Mouse (Mus musculus) small intestine, adult 2 months (tissue): ENCODE results near the gene Mcm10.

Source experiments
- CTCF ChIP-seq: fragments of 200-500 bp; IDR thresholded peaks from 2 replicates; pipeline ENCODE4 v1.5.1; 2012; ENCODE audit warnings: low read depth, mild to moderate bottlenecking, control low read depth, inconsistent platforms, low read length, moderate library complexity, mixed read lengths; ENCODE audit not compliant: insufficient replicate concordance, insufficient read length; ENCODE audit errors: extremely low read depth
- POLR2A ChIP-seq: fragments of 200-500 bp; IDR thresholded peaks from 2 replicates; pipeline ENCODE4 v1.6.1; 2012; ENCODE audit warnings: low read depth, mild to moderate bottlenecking, control low read depth, inconsistent platforms, low read length, moderate library complexity

DNA sequence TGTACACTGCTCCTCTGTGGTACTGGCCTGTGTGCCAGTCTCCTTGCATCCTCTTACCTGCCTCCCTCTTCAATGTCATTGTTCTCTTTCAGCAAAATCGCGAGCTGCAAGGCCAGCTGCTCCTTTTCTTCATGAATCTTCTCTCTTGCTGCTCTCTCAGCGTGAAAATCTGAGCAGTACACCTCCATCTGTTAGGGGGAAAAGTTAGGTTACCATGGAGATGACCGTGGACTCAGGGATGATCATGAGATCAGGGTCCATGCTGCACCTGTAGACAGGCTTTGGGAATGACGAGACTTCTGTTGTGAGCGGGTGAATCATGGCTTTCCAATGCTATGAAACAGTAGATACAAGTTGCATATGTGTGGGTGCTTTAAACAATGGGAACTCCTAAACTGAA is 14.5 kb upstream of the Mcm10 start:
- TF ChIP-seq CTCF (no peak), POLR2A (no peak)
